Mouse (Mus musculus) thymus, postnatal 25 days (tissue): Measurements from ENCODE around the gene Sbf2.

Experiments used
- DNase-seq: peaks from one replicate; pipeline ENCODE4 v3.0.0; 2022

Gene Sbf2

DNA sequence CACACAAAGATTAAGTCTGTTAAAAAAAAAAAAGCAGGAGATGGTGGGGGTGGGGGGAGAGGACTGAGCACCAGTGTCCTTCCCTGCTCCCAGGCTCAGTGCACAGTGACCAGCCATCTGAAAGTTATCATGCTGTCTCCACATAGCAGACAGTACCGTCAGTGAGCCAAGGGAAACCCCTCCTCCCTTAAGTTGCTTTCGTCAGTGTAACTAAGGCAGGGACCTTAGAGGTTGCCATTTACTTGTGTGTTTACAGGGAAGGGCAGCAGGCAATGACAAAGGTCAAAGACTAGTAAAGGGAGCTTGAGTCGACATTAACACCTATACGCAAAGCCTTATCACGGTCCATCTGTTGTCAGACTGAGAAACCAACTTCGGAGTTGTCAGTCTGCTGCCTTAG, 311.8 kb downstream of the Sbf2 start:
- DNase-seq, result no peak

DNA sequence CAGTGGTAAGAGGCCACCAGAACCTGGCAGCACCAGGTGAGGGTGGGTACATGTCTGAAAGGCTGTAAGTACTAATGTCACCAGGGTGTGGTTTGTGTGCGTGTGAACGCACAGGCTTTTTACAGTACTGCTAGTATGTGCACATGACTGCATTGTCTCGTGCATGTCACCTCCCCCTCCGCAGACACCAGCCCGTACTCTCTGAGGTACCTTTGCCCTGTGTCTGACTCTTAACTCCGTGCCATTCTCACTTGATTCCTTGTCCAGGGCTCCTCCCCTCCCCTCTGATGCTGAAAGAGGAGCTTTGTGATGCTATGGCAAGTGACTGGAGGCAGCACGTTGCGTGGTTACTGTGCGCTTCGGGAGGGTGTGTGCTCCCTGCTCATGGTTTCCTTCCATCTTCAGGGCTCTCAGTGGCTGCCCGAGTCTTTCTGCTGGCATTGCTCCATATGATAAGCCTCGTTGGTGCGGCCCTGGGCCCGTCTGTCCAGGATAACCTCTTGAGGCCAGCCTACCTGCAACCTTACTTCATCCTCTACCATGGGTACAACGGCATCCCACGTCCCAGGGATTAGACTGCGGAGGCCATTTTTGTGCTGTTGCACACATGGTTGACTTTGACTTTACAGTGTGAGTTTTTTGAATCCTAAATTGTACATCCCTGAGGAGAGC, 315.8 kb downstream of the Sbf2 start:
- DNase-seq, result no peak

DNA sequence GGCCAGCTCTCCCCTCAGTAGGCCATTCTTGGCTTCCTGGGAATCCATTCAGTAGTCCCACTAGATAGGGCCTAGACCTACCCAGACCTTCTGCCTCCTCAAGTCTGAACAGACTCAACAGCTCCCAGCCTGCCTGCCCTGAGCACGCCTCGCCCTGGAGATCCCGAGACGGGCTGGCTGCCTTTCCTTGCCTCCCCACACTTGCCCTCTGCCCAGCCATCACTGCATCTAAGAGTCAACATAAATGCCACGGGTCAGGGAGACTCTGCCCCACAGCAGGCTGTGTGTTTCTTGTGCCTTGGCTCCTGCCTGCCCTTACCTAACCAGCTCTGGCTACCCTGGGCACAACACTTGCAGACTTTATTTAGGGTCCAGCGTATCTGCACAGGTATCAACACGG, 316.6 kb downstream of the Sbf2 start:
- no peak for DNase-seq

DNA sequence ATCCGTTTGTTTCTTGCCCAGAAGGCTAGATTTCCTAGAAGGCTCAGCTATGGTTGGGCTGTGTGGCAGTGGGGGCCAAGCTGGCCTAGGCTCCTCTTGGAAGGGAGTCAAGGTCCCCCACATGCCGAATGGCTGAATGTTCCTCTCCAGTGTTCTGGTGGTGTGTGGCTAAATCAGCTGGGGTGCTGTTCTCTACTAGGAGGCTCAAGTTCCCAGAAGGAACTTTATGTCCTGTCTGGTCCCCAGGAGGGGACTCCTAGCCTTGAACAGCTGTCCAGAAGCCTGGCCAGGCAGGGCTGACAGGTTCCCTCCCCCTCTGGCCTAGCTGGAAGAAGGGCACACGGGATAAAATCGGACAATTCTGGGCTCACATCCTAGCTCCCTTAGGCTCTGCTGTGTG, 317.1 kb downstream of the Sbf2 start:
- DNase-seq, result no peak

DNA sequence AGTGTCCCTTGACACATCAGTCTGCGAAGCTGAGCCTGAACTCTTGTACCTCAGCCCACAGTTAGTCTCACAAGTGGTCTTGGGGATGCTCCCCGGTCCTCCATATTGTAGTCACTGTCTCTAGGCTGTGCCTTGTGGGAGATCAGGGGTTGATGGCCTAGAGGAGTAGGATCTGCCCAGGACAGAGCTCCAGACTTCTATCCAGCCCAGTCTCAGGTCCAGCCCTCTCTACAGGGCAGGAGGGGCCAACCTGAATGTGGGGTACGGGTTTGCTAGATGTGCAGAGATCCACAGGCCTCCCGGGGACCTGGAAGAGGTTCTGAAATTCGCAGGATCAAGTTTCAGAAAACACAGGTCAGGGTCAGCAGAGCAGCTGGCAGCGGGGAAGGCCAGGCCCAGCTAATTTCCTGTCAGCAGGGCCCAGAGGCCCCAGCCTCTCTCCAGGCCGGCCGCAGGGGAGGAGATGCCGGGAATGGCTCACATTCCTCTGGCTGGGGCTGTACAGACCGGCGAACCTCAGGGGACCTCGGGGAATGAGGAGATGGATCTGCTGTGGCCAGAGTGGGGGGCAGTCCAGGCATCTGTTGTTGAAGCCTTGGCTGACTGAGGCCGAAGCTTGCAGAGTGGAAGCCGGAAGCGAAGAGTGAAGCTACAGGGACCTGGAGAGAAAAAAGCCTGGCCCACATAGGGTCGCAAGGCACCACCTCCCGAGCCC, 317.7 kb downstream of the Sbf2 start:
- DNase-seq, result no peak

DNA sequence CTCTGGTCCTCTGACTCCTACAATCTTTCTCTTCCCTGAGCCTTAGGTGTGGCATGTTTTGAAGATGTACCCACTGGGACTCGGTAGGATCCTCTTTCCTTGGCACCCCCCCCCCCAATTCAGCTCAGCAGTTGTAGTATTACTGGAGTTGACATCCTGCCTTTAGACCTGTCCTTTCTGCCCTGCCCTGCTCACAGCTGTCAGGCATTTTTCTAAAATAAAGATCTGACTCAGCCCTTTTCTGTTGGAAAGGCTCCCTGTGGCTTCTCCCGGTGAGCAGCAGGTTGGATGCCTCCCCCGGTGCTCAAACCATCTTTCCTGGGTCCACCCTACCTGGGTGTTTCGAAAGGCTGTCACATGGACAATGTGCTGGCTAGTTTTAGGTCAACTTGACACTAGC, 325.1 kb downstream of the Sbf2 start:
- no peak for DNase-seq

DNA sequence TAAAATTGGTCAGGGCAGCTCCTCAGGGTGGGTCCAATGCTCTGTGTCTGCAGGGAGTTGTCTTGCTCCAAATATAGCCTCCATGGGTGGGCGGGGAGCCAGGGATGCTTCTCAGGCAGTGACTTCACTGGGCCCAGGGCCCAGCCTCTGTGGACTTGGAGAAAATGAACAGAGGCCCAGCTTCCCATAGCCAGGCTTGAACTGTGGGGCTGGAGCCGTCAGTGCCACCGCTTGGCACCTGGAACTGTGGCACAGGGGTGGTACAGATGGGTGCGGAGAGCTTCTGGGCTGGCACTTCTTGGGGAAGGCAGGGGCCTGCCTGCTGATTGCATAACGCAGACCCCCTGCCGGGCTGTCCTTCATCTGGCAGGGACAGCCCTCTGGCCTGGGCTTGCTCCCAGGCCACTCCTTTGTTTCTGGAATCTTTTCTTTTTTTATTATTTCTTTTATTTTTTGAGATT, 326.0 kb downstream of the Sbf2 start:
- DNase-seq, result no peak

DNA sequence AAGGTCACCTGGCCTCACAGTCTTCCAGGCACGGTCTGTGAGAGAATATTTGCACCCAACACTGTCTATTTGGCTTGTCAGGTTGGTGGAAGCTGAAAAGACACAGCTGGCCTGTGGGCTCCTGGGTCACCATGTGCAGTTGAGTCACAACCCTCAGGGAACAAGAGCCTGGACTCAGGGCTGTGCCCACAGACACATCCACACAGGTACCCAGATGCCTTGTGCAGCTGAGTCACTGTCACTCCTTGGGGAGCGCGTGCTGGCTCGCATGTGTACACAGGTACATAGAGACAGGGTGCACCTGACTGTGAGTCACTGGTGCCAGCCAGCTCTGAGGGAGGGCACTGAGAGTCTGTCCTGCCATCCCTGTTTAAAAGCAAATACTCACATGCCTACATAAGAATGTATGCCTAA, 326.5 kb downstream of the Sbf2 start:
- no peak for DNase-seq

DNA sequence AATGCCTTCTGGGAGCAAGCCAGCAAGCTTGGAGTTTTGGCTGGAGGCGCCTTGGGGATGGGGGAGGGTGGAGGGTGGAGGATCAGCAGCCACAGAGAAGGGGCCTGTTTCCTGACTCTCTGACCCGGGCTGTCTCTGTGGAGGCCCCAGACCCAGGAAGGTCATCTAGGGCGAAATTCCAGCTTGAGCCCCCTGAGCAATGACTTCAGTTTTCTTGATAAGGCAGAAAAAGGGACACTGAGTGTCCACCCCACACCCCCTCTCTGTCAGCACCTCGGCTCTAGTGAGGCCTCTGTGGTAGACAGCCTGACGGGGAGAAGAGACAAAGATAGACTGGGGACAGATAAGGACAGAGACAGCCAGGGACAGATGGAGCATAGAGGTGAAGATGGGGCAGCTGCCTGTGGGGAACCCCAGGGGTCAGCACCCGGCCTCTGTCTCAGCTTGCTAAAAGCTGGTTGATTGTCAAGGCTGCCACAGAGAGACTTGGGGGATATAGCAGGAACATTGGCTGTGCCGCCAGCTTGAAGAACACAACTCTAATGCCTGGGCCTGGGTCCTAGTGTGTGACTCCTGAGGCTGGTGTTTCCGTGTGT, 327.1 kb downstream of the Sbf2 start:
- DNase-seq, result no peak

DNA sequence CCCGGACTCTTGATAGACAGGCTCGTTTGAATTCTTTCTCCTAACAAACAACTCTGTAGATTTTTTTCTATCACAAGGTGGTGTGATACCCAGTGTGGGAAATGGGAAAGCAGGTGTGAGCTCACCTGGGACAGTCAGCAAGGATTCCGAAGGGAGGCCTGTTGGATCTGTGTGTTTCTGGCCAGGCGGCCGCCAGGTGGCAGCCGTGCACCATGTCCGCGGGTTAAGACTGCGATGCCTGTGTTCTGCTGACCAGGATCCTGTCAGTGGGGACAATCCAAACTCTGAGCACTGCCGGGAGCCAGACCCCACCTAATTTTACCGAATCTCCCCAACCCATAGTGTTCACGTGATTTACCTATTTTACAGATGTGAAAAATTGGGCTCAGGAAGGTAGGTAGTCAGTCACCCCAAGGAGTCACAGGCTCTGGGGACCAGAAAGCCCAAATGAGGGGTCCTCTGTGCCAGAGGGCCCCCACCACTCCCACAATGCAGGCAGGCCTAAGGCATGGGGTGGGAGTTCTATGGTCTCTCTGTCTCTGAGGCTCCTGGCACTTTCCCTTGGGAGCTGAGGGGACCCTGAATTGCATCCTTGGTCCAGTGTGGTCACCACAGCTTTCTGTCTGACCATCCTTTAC, 327.8 kb downstream of the Sbf2 start:
- peak; percentile 75 for DNase-seq

DNA sequence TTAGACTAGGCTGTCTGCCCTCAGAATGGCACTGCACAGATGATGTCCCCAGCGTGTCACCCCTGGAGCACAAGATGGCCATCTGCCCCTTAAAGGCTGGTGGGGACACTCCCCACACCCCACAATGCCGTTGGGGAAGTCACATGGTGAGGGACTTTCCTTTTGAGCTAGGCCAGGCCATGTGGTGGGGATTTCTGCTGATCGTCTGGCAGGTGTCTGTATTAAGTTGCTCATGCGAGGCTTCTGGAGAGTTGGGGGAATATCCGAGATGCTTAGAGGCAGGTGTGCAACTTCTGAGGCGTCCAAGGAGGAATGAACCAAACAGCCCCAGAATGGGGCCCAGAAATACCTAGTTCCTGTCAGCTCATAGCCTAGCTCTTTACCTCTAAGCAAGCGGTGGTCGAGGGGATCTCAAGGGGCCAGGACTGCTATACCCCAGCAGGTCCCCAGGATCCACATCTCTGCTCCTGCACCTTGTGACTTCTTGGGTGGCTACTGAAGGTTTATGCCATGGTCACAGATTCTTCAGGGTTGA, 328.5 kb downstream of the Sbf2 start:
- no peak for DNase-seq

DNA sequence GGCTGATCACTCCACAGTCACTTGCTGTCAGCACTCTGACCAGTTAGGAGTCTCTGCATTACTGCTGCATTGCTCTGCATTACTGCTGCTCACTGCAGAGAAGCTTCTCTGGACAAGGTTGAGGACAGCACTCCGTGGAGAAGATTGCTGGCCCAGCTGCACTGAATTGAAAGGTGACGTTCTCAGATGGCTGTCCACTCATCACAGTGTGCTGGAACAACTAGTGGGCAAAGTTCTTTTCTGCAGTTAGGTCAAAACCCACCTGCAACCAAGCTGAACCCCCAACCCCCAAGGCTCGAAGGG, 328.9 kb downstream of the Sbf2 start:
- no peak for DNase-seq

DNA sequence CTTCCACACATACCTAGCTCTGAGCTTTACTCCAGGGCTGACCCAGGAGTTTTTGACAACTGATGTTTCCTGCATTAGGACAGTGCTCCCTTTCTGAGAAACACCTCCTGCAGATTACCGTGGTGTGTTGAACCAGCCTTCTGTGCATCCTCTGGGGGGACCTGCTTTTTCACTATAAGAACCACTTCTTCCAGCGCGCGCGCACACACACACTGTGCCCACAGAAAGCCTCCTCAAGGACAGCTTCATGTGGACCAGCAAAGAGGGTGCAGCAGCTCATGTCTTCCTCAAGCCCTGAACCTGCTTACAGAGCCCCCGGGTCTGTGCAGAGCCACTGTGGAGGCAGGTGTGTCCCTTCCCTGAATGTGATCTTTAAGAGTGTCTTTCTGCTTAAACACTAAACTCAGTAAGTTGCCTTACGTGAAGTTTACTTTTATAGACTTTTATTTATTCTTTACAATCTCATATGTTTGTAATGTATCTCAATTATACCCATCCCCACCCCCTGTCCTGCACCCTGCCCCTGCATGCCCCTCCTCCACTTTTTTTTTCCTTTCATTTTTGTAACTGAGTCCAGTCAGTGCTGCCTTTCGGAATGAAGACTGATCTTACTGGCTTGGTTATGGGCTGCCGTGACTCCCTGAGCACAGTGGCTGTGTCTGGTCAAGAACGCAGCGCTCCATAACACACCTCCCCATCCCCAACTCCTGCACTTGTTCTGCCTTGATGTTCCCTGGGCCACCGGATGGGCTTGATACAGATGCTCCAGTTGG, 329.5 kb downstream of the Sbf2 start:
- DNase-seq, result no peak

DNA sequence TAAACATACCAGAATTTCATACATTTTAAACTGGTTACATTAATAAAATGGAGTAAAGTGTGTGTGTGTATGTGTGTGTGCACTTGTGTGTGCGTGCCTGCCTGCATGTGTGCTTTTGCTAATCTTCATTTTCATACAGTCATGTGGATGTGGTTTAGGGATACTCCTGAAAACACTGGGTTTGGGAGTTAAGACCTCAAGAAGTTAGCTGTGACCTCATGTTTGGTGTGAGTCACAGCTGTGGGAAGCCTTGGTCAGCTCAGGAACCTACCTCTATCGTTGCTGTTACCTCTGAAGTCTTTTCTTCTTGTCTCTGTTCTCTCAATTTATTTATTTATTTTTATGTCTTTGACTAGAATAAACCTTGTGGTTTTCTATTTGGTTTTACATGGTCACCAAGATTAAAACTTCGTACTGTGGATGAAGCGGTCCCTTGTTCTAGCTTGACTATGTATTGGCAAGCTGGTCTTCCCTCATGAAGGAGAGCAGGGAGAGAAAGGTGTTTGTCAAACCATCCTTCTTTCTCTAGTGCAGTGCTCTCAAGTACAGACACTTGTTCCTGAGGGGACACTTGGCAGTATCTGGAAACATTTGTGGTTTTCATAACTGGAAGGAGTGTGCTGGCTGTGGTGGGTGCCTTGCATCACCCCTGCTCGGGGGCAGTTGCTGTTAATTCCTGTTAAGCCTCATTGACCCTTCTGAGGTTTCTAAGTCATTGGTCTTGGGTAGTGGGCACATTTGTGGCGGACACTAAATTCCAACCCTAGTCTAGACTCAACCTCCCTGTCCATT, 331.0 kb downstream of the Sbf2 start:
- DNase-seq, result no peak

DNA sequence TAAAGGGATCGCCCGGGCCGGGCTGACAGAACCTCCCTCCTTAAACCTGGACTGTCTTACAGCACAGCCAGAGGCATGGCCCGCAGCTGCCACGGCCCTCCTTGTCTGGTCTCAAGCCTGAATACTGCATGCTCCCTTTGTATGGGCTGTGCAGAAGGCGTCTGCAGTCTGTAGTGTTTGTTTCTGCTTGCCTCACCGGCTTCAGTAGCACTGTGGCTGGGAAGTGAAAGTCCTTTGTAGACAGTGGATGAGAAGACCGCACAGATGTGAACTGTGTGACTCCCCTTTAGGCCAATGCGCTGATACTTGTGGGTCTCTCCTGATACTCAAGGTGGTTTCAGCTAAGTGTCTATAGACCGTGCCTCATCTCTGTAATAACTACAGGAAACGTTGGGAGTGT, 331.9 kb downstream of the Sbf2 start:
- no peak for DNase-seq

DNA sequence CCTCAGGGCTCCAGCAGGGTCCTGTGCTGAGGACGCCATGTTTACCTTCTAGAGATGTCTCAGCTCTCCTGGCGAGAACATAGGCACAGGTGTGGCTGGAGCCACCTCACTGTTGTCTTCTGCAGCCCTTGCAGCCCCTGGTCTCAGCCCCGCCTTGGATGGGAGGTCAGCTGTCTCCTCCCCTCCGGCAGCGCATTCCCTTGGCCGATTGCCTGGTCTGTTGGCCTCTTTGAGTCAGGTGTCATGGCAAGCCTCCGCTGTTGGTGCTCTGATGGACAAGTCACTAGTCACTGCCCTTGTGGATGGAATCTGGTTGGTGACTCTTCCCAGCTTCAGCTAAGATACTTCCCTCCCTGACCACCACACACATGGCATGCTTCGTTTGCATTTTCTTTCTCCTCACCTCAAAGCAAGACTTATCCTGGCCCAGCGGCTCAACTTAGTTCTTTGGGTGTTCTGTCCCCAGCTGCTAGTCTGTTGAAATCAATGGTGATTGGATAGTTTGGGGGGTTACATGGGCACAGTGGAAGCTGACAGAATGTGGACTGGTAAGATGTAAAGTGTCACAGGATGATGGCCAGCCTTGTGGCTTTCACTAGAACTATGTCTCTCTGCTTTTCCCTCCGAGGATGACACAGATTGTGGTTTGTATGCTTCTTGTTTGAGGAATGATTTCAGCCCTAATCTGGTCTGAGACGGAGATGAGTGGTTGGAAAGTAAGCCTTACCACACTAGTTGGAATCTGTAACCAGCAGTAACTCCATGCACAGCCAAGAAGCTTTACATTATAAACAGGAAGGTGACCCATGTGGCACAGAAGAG, 333.1 kb downstream of the Sbf2 start:
- no peak for DNase-seq

DNA sequence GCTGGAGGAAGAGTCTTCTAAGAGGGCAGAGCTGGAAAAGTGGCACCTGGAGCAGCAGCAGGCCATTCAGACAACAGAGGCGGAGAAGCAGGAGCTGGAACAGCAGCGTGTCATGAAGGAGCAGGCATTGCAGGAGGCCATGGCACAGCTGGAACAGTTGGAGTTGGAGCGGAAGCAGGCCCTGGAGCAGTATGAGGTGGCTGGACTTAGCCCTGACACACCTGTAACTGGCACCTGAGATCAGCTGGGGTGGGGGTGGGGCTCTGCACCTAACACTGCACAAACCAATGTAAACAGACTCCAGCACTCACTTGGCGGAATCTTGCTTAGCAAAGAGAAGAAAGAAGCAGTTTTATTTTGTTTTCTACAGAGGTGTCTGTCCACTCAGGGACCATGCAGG, 335.5 kb downstream of the Sbf2 start:
- no peak for DNase-seq

DNA sequence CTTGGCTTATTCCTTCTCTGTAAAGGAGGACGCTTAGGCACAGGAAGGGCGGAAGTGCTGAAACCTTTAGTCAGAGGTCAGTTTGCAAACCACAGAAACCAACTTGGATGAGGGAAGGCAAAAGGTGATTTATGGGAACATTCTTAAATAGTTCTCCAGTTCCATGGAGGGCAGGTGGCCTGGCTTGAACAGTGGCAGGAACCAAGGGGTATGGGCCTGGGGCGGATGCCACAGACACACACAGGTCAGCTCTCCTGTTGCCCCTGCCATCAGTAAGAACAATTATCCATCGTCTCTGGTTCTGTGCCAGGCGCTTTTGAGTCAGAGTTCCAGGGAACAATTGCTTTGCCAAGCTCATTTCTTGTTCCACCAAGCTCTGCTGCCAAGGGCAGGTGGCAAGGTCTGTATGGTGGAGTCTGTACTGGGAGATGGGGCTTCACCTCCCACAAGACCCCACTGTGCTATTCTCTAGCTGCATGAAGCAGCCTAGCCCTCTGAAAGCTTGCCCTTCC, 336.9 kb downstream of the Sbf2 start:
- no peak for DNase-seq

DNA sequence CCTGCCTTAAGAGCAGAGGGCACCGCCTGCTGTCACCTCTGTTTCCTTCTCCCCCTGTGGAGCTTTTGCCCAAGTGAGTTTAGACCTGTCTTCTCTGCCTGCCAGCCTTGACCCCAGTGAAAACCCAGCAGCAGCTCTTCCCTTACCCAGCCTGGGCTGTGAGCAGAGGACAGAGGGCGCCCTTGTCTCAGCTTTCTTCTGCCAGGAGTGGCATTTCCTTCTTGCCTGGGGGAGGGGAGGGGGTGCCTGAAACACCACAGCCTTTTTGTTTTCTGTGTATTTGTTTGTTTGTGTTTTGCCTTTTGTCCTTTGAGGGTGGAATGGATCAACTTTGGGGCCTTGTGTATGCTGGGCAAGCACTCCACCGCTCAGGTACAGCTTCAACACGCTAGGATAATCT, 342.3 kb downstream of the Sbf2 start:
- DNase-seq, result peak; percentile 55

DNA sequence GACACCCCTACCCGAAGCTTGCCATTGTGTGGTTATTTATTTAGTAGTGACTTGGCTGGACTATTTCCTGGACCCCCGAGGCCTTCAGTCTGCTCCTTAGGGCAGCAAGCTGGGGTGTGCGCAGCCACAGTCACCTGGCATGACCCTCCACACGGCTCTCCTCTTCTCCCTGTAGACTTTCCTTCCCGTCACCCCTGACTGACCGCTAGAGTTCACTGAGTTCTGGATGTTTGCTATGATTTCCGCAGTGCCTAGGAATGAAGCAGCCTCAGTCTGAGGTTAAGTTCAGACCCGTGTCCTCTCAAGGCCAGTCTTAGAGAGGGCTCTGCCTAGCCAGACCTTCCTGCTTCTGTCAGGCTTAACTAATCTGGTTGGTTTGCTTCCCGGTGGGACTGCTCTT, 342.9 kb downstream of the Sbf2 start:
- DNase-seq, result no peak

DNA sequence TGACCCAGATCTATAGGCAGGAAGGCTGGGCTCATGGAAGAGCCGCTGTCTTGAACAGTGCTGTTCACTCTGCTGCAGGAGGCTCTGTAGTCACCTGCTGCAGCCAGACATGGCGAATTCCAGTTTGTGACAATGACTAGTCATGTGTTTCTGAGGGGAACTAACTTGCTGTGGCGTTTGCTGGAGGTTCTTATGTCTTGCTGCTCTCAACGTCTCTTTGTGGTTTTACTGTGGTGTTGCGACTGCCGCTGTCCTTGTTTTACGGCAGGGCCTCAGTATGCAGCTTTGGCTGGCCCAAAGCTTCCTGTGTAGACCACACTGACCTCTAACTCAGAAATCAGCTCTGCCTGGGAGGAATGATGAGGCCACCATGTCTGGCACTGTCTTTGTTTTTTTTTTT, 344.3 kb downstream of the Sbf2 start:
- DNase-seq, result no peak
